Mouse (Mus musculus) heart, embryonic 12.5 days (tissue): ENCODE data around the gene Cabin1. TPM values are rescaled to one million over a fixed set of nuclear protein-coding genes. Genes with fewer than 3 reads are reported as not detected.

Experiments
- ATAC-seq: fragments of 200-750 bp; cut with Nextera tagmentation; 2 replicates; pipeline ENCODE4 v1.8.0; 2017; ENCODE audit warnings: moderate TSS enrichment, moderate library complexity; ENCODE audit not compliant: insufficient number of reproducible peaks, low FRiP score
- H3K27ac ChIP-seq: fragments of 300-500 bp; sonication (generic); 2 replicates; pipeline ENCODE4 v1.5.1; 2016; ENCODE audit warnings: mild to moderate bottlenecking, moderate library complexity; ENCODE audit not compliant: poor library complexity, severe bottlenecking
- H3K27me3 ChIP-seq: fragments of 300-500 bp; sonication (generic); replicated peaks from 2 replicates; pipeline ENCODE4 v1.6.1; 2016; ENCODE audit warnings: mild to moderate bottlenecking, moderate library complexity
- H3K36me3 ChIP-seq: fragments of 300-500 bp; sonication (generic); 2 replicates; pipeline ENCODE4 v1.6.1; 2016; ENCODE audit warnings: mild to moderate bottlenecking, moderate library complexity
- H3K4me1 ChIP-seq: fragments of 300-500 bp; sonication (generic); replicated peaks from 2 replicates; pipeline ENCODE4 v1.6.1; 2016; ENCODE audit warnings: mild to moderate bottlenecking
- H3K4me2 ChIP-seq: fragments of 300-500 bp; sonication (generic); 2 replicates; pipeline ENCODE4 v1.6.1; 2016; ENCODE audit warnings: mild to moderate bottlenecking, moderate library complexity
- H3K4me3 ChIP-seq: fragments of 300-500 bp; sonication (generic); 2 replicates; pipeline ENCODE4 v1.5.1; 2016; ENCODE audit warnings: mild to moderate bottlenecking
- H3K9ac ChIP-seq: fragments of 300-500 bp; sonication (generic); 2 replicates; pipeline ENCODE4 v1.6.1; 2016; ENCODE audit warnings: mild to moderate bottlenecking, moderate library complexity
- H3K9me3 ChIP-seq: fragments of 300-500 bp; sonication (generic); replicated peaks from 2 replicates; pipeline ENCODE4 v1.6.1; 2016; ENCODE audit warnings: mild to moderate bottlenecking, moderate library complexity
- WGBS: fragments of 180-500 bp; shearing (Covaris S2); methylation state at CpG from one replicate; pipeline ENCODE4 v1.1.7; 2016; 5-methylcytosine and 5-hydroxymethylcytosine counted together
- polyA plus RNA-seq: library from polyadenylated mRNA; unstranded; fragments of >200 nt; fragmentation: Nextera tagmentation; extraction: Ambion mirVana; gene quantifications from 2 replicates; pipeline ENCODE4 v1.2.1, GENCODE M21; 2016

Cabin1 gene
- polyA plus RNA-seq, 1 experiment from 2014 or later = 26.7 TPM

DNA sequence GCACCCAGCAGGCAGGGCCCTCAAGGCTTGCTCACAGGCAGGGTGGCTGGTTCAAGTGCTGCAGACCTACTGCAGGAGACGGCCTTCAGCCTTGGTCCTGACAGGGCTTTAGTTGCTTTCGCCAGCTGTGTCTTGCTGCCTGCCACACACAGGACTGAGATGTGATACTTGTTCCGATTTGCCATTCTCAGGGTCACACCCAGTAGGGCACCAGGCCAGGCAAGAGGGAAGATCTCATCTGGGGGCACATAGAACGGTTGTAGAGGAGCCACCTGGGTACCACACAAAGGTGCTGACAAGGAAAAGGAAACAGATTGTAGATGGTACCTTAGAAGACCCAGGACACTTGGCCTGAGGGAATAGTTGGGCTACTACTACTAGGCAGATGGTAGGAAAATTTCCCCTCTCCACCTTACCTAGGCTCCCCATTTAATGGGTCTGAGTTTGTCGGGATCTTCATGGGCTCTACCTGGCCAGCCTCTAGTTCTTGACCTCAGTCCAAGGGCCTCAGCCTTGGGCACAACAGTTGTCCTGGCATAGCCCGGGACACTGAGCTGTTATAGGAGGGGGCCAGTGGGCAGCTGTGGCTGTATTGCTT is 99.4 kb downstream of the Cabin1 start:
- Histone ChIP-seq H3K27ac (no peak overlapping the region), H3K4me1 (peaks cover 18% of the 10 kb centered on the region), H3K4me3 (no peak overlapping the region), H3K36me3 (peaks cover 49% of the 10 kb centered on the region), H3K9me3 (no peaks in the 10 kb centered on the region), H3K27me3 (peaks cover 9% of the 10 kb centered on the region; the same call in 1 of the 2 replicates), H3K9ac (no peak overlapping the region), H3K4me2 (no peak overlapping the region)
- WGBS = 87% methylated on average over 6 of the region's 6 CpGs
- no peak for ATAC-seq

DNA sequence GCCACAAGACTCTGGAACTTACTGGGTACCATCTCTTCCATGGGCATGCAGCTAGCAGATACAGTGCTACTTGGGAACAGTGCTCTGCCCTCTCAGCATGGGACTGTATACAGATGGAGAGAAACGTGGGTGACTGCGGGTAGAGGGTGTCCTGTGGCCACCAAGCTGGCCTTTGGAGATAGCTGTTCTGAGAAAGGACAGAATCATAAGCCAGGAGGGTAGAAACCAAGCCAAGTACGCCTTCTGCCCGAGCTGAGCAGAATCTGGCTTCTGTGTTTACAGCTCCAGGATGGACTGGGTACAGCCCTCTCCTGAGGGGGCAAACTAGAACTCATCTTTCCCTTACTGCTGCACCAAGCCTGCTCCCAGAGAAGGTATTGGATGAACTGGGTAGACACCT is 101.6 kb downstream of the Cabin1 start:
- Histone ChIP-seq H3K27me3 (no peaks in the 10 kb centered on the region), H3K27ac (no peak overlapping the region), H3K36me3 (peaks cover 60% of the 10 kb centered on the region), H3K4me3 (no peak overlapping the region), H3K4me1 (peaks cover 12% of the 10 kb centered on the region), H3K4me2 (no peak overlapping the region), H3K9me3 (no peaks in the 10 kb centered on the region), H3K9ac (no peak overlapping the region)
- ATAC-seq = no peak
- WGBS = 87% methylated on average over 4 of the region's 4 CpGs

DNA sequence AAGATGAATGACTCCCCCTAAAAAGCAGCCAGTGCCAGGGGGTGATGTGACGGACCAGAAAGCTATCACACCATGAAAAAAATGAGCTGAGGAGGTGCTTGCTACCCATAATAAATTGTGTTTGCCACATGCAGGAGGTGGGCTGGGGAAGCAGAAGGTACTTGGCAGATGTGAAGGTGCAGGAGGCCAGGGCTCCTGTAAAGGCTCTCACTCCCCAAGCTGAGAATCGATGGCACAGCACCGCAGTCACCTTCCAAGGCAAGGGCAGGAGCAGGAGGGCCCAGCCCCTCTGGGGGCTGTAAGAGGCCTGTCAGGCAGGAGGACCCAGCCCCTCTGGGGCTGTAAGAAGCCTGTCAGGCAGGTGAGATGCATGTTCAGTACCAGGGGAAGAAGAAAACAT is 102.3 kb downstream of the Cabin1 start:
- H3K4me1 ChIP-seq = peaks cover 9% of the 10 kb centered on the region
- no peaks in the 10 kb centered on the region for H3K27me3 ChIP-seq
- H3K36me3 ChIP-seq = peaks cover 67% of the 10 kb centered on the region
- H3K27ac ChIP-seq = no peak overlapping the region
- no peak overlapping the region for H3K4me3 ChIP-seq
- no peak overlapping the region for H3K4me2 ChIP-seq
- H3K9ac ChIP-seq = no peak overlapping the region
- H3K9me3 ChIP-seq = no peaks in the 10 kb centered on the region
- ATAC-seq = no peak
- WGBS = 93% methylated on average over 3 of the region's 3 CpGs

DNA sequence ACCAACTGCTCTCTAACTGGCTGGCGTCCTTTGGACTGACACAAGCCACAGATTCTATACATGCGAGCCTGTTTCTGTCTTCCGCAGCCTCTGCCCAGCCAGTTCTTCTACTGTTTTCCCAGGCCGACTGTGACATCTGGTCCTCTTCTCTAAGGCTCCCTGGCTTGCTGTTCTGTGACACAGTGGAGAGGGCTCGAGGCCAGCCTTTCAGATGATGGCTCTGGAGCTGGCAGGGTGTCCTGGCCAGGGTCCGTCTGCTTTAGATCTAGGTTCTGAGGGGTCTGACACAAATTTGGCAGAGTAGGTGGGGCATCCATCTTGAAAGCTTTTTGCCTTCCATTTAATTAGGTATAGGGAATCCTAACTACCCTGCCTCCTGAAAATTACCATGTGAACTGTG is 102.8 kb downstream of the Cabin1 start:
- Histone ChIP-seq H3K27ac (no peak overlapping the region), H3K36me3 (peaks cover 71% of the 10 kb centered on the region), H3K27me3 (no peaks in the 10 kb centered on the region), H3K9me3 (no peaks in the 10 kb centered on the region), H3K9ac (no peak overlapping the region), H3K4me3 (no peak overlapping the region), H3K4me1 (peaks cover 4% of the 10 kb centered on the region), H3K4me2 (no peak overlapping the region)
- 82% methylated on average over 6 of the region's 6 CpGs for WGBS
- ATAC-seq = no peak

DNA sequence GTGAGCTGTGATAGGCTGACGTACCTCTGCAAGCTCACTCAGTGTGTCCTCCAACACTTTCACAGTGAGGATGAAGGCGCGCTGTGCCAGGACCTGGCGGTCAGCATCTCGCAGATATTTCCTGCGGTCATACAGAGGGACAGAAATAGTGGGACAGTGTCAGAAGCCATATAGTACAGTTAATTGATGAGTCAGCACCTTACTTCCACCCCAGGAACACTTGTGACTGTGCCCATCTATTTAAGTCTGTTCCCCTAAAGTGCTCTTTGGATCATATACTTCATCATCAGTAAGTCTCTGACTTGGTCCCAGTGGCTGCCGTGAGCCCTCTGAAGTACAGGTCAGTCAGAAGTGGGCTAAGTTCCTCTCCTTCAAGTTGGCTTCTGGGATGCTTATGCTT is 106.4 kb downstream of the Cabin1 start:
- ATAC-seq = no peak
- 93% methylated on average over 7 of the region's 7 CpGs for WGBS
- peaks cover 88% of the 10 kb centered on the region for H3K36me3 ChIP-seq

DNA sequence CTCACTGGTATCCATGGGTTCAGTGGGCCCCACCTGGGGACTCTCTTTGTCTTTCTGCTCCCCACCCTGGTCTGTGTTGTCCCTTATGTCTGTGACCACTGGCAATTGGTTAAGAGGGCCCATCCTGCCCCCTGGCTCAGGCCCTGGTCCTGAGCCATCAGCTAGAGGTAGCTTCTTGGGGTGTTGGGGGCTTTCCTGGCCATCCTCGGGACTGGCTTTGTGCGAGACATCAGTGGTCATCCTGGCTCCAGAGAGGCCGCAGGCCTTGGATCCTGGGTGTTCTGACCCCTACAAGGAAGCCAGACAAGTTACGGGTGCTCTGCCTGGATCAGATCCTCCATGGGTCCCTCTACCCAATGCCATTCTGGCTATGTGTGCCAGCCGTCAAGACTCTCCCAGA is 107.0 kb downstream of the Cabin1 start:
- Histone ChIP-seq H3K36me3 (peaks cover 88% of the 10 kb centered on the region), H3K27ac (no peak overlapping the region), H3K4me3 (no peak overlapping the region), H3K9ac (no peak overlapping the region), H3K4me2 (no peak overlapping the region), H3K4me1 (no peaks in the 10 kb centered on the region), H3K9me3 (no peaks in the 10 kb centered on the region), H3K27me3 (no peaks in the 10 kb centered on the region)
- WGBS = 94% methylated on average over 5 of the region's 5 CpGs
- no peak for ATAC-seq

More for the DNA sequence above, 106.4 kb downstream of the Cabin1 start:
- no peak overlapping the region for H3K4me2 ChIP-seq
- H3K4me1 ChIP-seq = no peaks in the 10 kb centered on the region
- H3K27ac ChIP-seq = no peak overlapping the region
- no peaks in the 10 kb centered on the region for H3K9me3 ChIP-seq
- no peak overlapping the region for H3K4me3 ChIP-seq
- H3K9ac ChIP-seq = no peak overlapping the region
- H3K27me3 ChIP-seq = no peaks in the 10 kb centered on the region

DNA sequence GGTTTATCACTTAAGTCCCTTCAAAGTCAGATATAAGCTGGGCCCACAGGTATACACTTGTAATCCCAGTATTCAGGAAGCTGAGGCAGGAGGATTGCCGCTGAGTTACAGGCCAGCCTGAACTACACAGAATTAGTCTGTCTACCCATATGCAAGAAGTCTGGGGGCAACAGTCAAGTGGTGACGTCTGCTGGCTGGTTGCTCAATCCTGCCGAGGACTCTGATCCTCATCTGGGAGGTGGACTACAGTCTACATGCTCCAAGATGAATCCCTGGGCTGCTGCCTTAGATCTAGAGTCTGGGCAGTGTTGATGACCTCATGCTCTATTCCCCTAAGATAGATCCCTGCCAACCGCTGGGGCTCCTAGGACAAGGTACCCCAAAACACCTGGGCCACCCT is 110.1 kb downstream of the Cabin1 start:
- 91% methylated on average over 4 of the region's 4 CpGs for WGBS
- Histone ChIP-seq H3K4me2 (no peak overlapping the region), H3K9ac (no peak overlapping the region), H3K27me3 (no peaks in the 10 kb centered on the region), H3K36me3 (peaks cover 99% of the 10 kb centered on the region), H3K9me3 (no peaks in the 10 kb centered on the region), H3K4me1 (no peaks in the 10 kb centered on the region), H3K4me3 (no peak overlapping the region), H3K27ac (no peak overlapping the region)
- ATAC-seq = no peak

DNA sequence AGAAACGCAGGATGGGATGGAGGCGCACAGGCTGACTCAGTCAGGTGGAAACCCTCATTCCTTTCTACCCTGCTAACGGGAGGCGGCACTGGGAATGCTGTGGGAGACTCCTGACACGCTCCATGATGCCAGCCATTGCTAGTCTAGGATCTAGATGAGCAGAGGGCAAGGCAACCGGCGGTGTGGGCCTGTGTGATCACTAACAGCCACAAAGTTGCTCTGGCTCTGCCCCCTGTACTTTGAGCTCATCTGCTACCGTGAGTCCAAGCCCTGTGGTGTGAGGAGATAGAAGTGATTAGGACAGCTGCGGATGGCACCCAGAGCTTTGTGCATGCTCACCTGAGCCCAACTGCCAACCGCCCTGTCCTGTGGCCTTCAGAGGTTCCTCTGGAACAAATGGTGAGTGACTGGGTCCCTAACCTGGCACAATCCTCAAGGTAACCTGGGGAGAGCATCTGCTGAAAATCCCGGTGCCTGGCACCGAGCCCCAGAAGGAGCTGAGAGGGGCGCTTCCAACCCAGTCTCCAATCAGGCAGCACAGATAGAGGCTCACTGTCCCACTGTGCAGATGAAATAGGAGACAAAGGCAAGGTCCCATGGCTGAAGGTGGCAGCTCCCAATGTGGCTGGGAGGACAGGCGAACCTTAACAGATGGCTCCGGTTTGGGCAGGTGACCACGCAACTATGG is 112.6 kb downstream of the Cabin1 start:
- WGBS = 91% methylated on average over 16 of the region's 16 CpGs
- H3K36me3 ChIP-seq = peaks cover 91% of the 10 kb centered on the region
- no peak for ATAC-seq

DNA sequence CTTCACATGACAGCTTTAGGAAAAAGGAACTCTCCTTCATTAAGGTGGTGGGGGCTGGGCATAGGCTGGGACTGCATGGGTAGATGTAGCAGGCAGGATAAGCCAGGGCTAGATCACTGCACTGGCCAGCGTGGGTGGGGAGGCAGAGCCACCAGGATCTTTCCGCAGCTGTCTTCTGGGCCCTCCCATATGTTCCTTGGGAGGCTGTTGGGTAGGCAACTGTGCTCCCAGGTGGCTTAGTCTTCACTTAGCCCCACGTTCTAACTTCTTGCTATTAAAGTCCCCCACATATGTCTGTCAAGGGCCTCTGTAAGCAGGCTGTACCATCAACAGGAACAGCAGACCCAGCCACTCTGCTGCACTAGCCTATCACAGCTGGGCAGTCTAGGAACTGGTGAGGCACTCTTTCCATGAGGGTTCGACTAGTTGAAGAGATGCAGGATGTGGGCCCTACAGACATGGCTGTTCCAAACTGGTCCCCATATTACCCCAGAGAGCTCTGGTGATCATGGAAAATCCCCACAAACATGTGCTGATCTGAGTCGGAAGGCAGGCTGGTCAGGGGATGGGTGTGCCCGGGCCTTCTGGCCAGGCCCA is 113.7 kb downstream of the Cabin1 start:
- Histone ChIP-seq H3K27me3 (no peaks in the 10 kb centered on the region), H3K27ac (no peak overlapping the region), H3K4me2 (no peak overlapping the region), H3K9ac (no peak overlapping the region), H3K36me3 (peaks cover 90% of the 10 kb centered on the region), H3K9me3 (no peaks in the 10 kb centered on the region), H3K4me3 (no peak overlapping the region), H3K4me1 (peaks cover 14% of the 10 kb centered on the region)
- no peak for ATAC-seq
- WGBS = 83% methylated on average over 6 of the region's 6 CpGs

More for the DNA sequence above, 112.6 kb downstream of the Cabin1 start:
- Histone ChIP-seq H3K27ac (no peak overlapping the region), H3K4me1 (peaks cover 14% of the 10 kb centered on the region), H3K9me3 (no peaks in the 10 kb centered on the region), H3K4me2 (no peak overlapping the region), H3K27me3 (no peaks in the 10 kb centered on the region), H3K9ac (no peak overlapping the region), H3K4me3 (no peak overlapping the region)

DNA sequence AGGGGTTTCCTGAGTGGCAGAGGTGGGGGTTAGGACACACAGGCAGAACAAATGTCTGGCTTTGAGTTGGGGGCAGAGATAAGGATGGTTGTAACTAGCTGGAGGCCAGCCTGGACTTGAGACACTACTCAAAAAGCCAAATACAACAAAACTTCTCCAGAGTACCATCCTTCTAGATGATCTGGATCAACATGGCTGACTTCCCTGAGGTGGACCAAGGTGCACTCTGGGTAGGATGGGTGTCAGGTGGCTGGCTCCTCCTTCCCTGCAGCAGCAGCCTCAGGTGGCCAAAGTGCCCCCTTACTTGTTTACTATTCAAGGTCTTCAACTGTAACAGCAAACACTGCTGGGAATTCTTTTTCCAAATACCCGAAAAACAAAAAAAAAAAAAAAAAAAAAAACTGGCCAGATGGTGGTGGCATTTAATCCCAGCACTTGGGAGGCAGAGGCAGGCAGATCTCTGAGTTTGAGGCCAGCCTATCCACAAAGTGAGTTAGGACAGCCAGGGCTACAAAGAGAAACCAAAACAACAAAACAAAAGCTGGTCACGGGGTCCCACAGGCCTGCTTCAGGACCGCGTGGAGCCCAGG is 114.6 kb downstream of the Cabin1 start:
- Histone ChIP-seq H3K4me3 (no peak overlapping the region), H3K9me3 (no peaks in the 10 kb centered on the region), H3K4me1 (peaks cover 14% of the 10 kb centered on the region), H3K27me3 (no peaks in the 10 kb centered on the region), H3K36me3 (peaks cover 85% of the 10 kb centered on the region), H3K27ac (no peak overlapping the region), H3K9ac (no peak overlapping the region), H3K4me2 (no peak overlapping the region)
- 93% methylated on average over 4 of the region's 4 CpGs for WGBS
- no peak for ATAC-seq

DNA sequence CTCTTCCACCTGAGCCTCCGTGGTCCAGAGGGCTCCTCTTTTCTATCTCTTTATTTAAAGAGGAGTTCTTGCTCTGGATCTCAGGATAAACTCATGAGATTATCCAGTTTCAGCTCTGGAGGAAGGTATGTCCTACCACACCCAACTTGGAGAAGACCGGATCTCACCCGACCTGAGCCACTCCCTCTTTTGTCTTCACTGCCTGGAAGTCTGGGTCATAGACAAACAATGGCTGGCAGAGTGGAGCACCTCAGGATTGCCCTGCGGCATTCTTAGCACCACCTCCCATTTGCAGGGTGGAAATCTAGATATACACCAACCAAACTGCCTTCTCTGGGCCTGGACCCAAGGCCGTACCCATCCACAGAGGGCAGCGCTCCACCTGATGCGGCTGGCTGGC is 115.1 kb downstream of the Cabin1 start:
- Histone ChIP-seq H3K4me2 (no peak overlapping the region), H3K27me3 (no peaks in the 10 kb centered on the region), H3K27ac (no peak overlapping the region), H3K4me1 (peaks cover 18% of the 10 kb centered on the region), H3K9ac (no peak overlapping the region), H3K4me3 (no peak overlapping the region), H3K36me3 (peaks cover 80% of the 10 kb centered on the region), H3K9me3 (no peaks in the 10 kb centered on the region)
- no peak for ATAC-seq
- 86% methylated on average over 7 of the region's 7 CpGs for WGBS
